Mouse (Mus musculus) testis, adult 2 months (tissue): Measurements from ENCODE around the gene Nsun2.

Experiments
- CTCF ChIP-seq: fragments of 200-500 bp; IDR thresholded peaks from 2 replicates; pipeline ENCODE4 v1.5.1; 2012; ENCODE audit warnings: low read depth, mild to moderate bottlenecking, inconsistent platforms, low read length, moderate library complexity; ENCODE audit not compliant: control insufficient read depth, insufficient read depth, insufficient replicate concordance
- POLR2A ChIP-seq: fragments of 200-500 bp; IDR thresholded peaks from 2 replicates; pipeline ENCODE4 v1.6.1; 2012; ENCODE audit warnings: low read depth, mild to moderate bottlenecking, inconsistent platforms, low read length, moderate library complexity; ENCODE audit not compliant: control insufficient read depth

DNA sequence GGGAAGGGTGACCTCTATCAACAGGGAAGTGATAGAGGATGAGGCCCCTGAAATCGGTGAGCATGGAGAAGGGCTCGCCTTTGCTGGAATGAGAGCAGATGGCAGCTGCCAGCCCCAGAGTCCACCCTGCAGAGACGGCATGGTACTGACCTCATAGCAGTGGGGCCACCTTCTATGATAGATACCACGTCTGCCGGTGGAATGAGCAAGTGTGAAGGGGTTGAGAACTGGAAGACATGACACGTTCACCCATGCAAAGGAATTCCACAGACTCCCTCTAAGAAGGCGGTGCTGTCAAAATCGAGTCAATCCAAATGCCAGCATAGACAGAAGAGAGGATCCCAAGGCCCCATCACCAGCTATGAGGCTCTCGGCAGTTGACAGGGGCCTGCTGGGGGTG is 20.7 kb downstream of the Nsun2 start:
- TF ChIP-seq POLR2A (no peak), CTCF (no peak)
